Mouse (Mus musculus) telencephalon, adult 2 months (tissue): ENCODE data around the gene Timm8b.
A peak's percentile ranks its signal among the peaks of the same experiment; 100 is the strongest.

ENCODE experiments used
- DNase-seq: peaks from one replicate; pipeline ENCODE4 v3.0.0-alpha.2; 2011; ENCODE audit warnings: low read depth, low spot score

Gene Timm8b

GRCm38 (mm10) chr9:50603189-50603997 is at the start of gene Timm8b, which contains the start of gene Sdhd:
Timm8b (plus strand) TSS chr9:50603910.
Sdhd (minus strand) TSS chr9:50603812.
- DNase-seq = peak; percentile 93

GRCm38 (mm10) chr9:50554241-50555093 is 49.2 kb upstream of the Timm8b start, which contains the start of gene Il18:
Il18 (plus strand) TSS chr9:50554827.
- DNase-seq = peak; percentile 86

GRCm38 (mm10) chr9:50555094-50555446 is 48.6 kb upstream of the Timm8b start, which contains the start of gene Bco2:
Bco2 (minus strand) TSS chr9:50555181.
- DNase-seq = no peak

GRCm38 (mm10) chr9:50561145-50561917 is 42.4 kb upstream of the Timm8b start, which contains the start of gene Tex12:
Tex12 (minus strand) TSS chr9:50561325.
- DNase-seq = no peak

GRCm38 (mm10) chr9:50561918-50562360 is 41.8 kb upstream of the Timm8b start:
- no peak for DNase-seq

GRCm38 (mm10) chr9:50565173-50565572 is 38.5 kb upstream of the Timm8b start:
- DNase-seq = no peak

GRCm38 (mm10) chr9:50565940-50566339 is 37.8 kb upstream of the Timm8b start:
- DNase-seq = no peak

GRCm38 (mm10) chr9:50567372-50567771 is 36.3 kb upstream of the Timm8b start:
- DNase-seq = no peak

- no peak for DNase-seq
Measured at GRCm38 (mm10) chr9:50567881-50568280, 35.8 kb upstream of the Timm8b start.

GRCm38 (mm10) chr9:50569599-50570525 is 33.8 kb upstream of the Timm8b start:
- DNase-seq = no peak

GRCm38 (mm10) chr9:50580370-50580769 is 23.3 kb upstream of the Timm8b start:
- DNase-seq = no peak

GRCm38 (mm10) chr9:50585145-50585818 is 18.4 kb upstream of the Timm8b start:
- no peak for DNase-seq

- no peak for DNase-seq
Measured at GRCm38 (mm10) chr9:50586955-50587354, 16.8 kb upstream of the Timm8b start.

GRCm38 (mm10) chr9:50590856-50591518 is 12.7 kb upstream of the Timm8b start:
- no peak for DNase-seq

- DNase-seq = no peak
Measured at GRCm38 (mm10) chr9:50592955-50593354, 10.8 kb upstream of the Timm8b start.

GRCm38 (mm10) chr9:50593544-50593943 is 10.2 kb upstream of the Timm8b start:
- DNase-seq = no peak

GRCm38 (mm10) chr9:50594794-50595417 is 8.8 kb upstream of the Timm8b start:
- DNase-seq = no peak

- DNase-seq = no peak
Measured at GRCm38 (mm10) chr9:50596973-50597372, 6.7 kb upstream of the Timm8b start.

GRCm38 (mm10) chr9:50601536-50601935 is 2.2 kb upstream of the Timm8b start:
- no peak for DNase-seq
